Mouse (Mus musculus): ENCODE results near the gene Il6st. TPM values are rescaled to one million over a fixed set of nuclear protein-coding genes. Genes with fewer than 3 reads are reported as not detected.

The Il6st gene
- polyA plus RNA-seq, 1 experiment = 11.0 TPM

Other genes with a start within 250 kb of the Il6st start
- gene Ankrd55, start 175.6 kb upstream of the Il6st start, polyA plus RNA-seq (2012; rRNA removed) = 0.10 and 0.30 TPM in 2 replicates
- not detected in 2 replicates for gene Il31ra, start 130.3 kb downstream of the Il6st start, polyA plus RNA-seq (2012; rRNA removed)
- 0.04 TPM in 1 of 2 replicates, not detected in the other for gene Ddx4, start 188.4 kb downstream of the Il6st start, polyA plus RNA-seq (2012; rRNA removed)
- 2.1 and 5.6 TPM in 2 replicates for gene Slc38a9, start 196.7 kb downstream of the Il6st start, polyA plus RNA-seq (2012; rRNA removed)